Mouse (Mus musculus) lung, postnatal 14 days (tissue): Measurements from ENCODE around the gene Gale.
"Not testable (repeated sequence)": the region's sequence is repeated elsewhere in the genome, so short reads cannot be mapped to it uniquely, and the experiment has no call there.

Experiments
- DNase-seq: peaks from one replicate; pipeline ENCODE4 v3.0.0; 2021

The Gale gene

DNA sequence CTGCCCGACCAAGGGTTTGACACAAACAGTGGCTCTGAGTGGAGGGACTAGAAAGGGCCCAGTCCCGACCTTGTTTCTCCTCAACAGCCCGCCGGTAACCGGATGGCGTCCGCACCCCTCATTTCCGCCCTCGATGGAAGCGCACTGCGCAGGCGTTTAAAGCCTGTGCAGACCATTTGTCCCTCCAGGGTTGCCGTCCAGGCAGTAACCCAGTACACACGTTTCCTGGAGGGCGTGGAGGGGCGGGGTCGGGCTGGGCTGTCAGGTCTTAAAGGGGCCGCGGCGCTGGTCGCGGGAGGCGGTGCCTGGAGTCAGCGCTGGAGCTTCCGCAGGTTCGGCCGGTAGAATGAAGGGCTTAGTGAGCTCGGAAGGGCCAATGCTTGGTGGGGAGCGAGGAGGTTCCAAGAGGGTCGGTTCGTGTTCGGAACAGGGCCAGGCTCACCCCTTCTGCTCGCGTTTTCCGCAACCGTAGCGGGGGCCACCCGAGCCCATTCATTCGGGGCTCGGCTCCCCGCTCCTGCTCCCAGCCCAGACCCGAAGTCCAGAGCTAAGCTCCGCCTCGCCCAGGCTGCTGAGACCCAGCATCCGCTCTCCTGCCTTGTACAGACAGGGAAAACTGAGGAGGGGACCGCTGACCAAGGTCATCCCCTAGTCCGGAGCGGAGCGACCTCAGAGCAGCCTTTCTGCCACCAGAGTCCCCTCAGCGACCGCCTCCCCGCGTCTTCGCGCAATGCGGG is at the start of gene Gale:
TSS of gene Gale (plus strand) at position 271 of the 737 bp plus-strand sequence.
- peak; percentile 94 for DNase-seq

DNA sequence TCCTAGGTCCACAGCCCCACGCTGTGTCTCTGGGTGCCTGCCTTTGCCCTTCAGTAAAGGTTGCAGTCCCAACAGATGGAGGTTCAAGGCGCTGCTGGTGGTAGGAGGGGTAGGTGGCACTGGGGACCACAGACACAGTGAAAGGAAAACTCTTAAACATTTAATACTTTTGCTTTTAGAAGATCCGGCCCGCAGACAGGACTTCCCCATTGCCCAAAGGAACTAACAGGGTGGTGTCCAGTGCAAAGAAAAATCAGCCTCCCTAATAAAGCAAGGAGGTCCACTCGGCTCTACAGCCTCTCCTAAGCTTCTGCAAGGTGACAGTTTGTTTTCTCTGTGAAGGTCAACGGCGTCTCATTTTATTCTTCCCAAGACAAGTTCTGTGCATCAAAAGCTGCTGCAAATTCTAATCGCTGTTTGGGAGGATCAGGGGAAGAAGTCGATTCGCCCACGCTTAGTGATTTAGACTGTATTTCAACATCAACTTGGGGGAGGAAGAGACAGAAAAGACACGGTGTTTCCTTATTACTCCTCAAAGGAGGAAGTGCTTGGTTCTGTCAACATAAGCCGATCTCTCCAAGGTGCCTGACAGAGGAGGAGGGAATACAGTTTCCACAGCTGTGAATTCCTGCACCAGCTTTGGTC is 44.8 kb upstream of the Gale start:
- no peak for DNase-seq

- DNase-seq, result no peak
These were observed 44.3 kb upstream of the Gale start for GRCm38 (mm10) chr4:135919280-135919639.

DNA sequence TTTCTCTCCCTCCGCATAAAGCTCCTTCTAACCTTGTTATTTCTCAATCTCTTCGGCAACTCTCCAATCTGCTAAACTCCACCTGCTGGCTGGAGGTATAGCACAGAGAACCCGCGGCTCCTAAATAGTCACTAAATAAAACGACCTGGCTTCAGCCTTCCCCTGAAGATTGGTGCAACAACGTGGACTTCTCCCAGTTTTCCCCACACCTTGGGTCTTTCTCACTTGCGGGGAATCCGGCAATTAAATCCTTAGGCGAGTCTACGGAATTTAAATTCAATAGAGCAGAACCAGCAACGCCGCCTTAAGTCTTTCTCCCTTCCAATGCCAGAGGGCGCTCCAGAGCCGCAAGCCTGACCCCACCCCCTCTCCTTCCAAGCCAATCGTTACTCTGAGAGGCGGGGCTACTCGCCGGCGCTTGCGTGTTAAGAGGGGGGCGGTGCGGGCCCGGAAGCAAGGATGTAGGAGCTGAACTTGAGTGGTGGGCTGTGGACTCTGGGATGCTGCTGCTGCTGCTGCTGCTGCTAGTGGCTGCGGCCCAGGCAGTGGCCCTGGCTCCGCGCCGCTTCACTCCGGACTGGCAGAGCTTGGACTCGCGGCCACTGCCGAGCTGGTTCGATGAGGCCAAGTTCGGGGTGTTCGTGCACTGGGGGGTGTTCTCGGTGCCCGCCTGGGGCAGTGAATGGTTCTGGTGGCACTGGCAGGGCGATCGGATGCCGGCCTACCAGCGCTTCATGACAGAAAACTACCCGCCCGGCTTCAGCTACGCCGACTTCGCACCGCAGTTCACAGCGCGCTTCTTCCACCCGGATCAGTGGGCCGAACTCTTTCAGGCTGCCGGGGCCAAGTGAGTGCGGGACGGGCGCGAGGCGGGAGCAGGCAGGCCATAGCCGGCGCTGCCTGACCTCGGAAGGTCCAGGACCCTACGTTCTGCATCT is 43.0 kb upstream of the Gale start, which contains the start of gene Fuca1:
TSS of gene Fuca1 (plus strand) at position 432 of the 938 bp plus-strand sequence.
- DNase-seq, result peak; percentile 98

- DNase-seq, result peak; percentile 24
These were observed 42.0 kb upstream of the Gale start for GRCm38 (mm10) chr4:135921257-135922120.

GRCm38 (mm10) chr4:135922190-135922589 is 41.3 kb upstream of the Gale start:
- no peak for DNase-seq

DNA sequence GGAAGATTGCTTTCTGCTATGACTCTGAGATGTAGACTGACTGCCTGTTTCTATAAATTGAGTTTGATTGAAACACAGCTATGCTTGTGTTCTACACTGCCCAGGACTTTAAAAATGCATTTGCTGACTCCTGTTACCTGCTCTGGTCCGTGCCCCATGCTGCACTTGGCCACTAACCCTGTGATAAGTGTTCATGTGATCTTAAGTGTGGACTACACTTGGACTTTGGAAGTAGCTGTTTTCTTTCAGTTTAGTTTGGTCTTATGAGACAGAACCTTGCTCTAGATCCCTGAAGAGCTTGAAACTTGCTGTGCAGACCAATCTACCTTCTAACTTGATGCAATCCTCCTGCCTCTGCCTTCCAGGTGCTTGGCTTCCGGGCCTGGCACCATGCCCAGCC is 39.1 kb upstream of the Gale start:
- no peak for DNase-seq

- no peak for DNase-seq
These were observed 38.2 kb upstream of the Gale start for GRCm38 (mm10) chr4:135925341-135925740.

GRCm38 (mm10) chr4:135926195-135926808 is 37.2 kb upstream of the Gale start:
- DNase-seq, result no peak

DNA sequence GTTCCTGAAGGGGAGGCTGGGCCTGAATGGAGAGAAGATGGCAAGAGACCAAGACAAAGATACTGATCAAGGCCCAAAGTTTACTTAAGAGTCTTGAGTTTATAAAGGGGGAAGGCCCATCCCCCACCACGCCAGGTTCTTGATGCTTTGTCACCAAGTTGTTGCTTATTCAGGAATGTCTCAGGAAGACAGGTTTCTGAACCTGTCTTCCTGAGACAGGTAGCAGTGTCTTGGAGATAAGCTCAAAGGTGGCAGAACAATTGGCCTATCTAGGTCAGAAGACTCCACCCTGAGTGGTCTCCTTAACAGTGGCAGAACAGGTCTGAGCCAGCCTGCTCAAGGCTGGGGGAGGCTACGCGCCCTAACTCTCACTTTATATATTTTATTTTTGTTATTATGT is 36.7 kb upstream of the Gale start:
- DNase-seq, result no peak

DNA sequence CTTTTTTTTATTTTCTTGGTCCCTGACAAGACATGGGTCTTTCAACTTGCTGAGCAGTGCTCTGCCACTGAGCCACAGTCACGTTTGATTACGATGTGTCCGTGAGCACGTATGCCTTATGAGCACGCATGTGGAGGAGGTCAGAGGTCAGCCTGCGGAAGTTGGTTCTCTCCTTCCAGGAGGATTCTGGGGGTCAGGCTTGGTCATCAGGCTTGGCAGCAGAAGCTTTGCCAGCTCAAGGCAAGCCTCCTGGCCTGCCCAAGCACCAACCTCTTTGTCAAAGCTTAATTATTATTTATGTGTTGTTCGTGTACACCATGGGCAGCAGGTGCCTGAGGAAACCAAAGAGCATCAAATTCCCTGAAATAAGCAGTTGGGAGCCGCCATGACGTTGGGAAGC is 35.2 kb upstream of the Gale start:
- no peak for DNase-seq

GRCm38 (mm10) chr4:135929405-135929804 is 34.1 kb upstream of the Gale start:
- DNase-seq, result no peak

GRCm38 (mm10) chr4:135929828-135930227 is 33.7 kb upstream of the Gale start:
- no peak for DNase-seq

DNA sequence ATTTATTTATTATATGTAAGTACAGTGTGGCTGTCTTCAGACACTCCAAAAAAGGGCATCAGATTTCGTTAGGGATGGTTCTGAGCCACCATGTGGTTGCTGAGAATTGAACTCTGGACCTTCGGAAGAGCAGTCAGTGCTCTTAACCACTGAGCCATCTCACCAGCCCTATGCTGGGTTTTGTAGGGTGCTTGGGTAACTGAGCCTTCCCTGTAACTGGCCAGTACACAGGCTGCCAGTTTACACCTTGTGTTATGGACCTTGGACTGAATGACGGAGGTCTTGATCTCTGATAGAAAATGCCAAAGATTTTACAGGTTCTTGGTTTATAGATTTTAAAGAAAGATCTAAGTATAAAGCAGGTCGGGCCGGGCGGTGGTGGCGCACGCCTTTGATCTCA is 33.3 kb upstream of the Gale start:
- DNase-seq, result no peak

GRCm38 (mm10) chr4:135931832-135932231 is 31.7 kb upstream of the Gale start:
- peak; percentile 34 for DNase-seq

DNA sequence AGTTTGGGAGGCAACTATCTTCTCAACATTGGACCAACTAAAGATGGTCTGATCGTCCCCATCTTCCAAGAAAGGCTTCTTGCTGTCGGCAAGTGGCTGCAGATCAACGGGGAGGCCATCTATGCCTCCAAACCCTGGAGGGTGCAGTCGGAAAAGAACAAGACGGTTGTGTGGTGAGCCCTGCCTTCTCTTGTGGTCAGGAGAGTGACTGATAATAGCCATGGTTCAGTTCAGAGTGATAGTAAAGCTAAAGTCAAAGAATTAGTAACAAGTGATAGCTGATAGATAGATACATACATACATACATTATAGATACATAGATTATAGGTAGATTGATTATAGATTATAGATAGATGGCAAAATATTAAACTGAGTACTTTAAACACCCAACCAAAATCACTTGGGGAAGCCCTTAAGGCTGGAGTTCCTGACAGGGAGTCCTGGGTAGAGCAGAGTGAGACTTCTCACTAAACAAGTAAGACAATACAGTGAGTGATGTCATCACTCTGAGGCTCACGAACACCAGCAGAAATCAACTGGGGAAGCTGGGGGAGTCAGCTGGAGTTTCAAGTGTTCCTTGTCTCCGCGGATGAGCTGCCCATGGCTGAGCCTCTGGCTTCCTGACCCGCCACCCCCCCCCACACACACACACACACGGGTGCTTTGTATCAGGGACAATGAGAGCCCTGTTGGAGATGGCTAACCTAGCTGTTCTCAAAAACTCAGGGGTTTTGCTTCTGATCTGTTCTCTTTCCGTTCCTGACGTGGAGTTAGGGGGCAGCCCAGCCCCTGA is 28.6 kb upstream of the Gale start:
- DNase-seq, result no peak

DNA sequence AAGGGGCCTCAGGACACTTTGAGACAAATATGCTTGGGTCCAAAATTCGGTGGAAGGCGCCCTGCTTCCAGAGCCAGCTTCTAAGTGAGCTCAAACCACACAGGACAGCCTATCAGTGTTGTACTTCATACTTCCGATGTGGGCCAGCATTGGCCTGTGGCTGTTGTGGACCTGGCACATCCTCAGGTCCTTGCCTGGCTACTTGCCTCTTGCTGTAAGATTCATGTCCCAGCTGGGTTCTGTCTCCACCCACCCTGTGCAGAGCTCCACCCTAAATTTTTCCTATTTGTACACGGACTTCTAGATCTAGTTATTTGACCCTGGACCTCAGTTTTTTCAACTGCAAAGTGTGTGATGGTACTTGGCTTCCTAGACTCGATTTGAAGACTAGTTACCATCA is 28.0 kb upstream of the Gale start:
- peak; percentile 43 for DNase-seq

DNA sequence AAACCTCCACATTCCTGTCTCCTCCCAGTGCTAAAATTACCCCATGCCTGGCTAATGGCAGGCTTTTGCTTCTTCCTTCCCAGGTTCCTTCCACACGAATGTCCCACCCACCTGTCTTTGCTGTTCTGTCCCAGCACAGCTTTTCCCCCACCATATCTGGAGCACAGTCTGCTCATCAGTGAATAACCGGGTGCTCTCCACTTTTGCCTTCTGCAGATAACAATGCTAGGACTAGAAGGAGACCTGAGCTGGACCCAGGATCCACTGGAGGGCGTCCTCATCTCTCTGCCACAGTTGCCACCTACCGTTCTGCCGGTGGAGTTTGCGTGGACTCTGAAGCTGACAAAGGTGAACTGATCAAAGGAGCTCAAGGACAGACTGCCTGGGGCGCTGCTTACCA is 24.7 kb upstream of the Gale start:
- DNase-seq, result no peak

GRCm38 (mm10) chr4:135941026-135941425 is 22.5 kb upstream of the Gale start:
- DNase-seq, result not testable (repeated sequence)

- no peak for DNase-seq
These were observed 21.3 kb upstream of the Gale start for GRCm38 (mm10) chr4:135942193-135942592.

DNA sequence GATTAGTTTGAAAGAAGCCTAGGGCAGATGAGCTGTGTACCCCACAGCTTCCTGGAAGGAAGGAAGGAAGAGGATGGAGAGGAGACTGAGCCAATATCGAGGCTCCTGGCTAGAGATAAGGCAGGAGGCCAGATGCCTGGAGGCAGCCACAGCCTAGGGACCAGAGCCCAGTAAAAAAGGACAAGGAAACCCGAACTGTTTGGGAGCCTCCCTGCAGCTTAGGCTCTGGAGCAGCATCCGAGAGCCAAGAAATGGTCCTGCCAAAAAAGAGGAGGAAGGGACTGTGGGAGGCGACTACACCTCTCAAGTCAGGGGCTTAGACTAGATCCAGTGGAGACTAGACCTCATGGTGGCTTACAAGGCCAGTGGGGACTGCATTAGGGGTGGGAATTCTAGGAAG is 20.1 kb upstream of the Gale start:
- DNase-seq, result no peak
